Mouse (Mus musculus): Measurements from ENCODE around the gene Coro2a. TPM values are rescaled to one million over a fixed set of nuclear protein-coding genes. Genes with fewer than 3 reads are reported as not detected.
"Not testable (repeated sequence)": the region's sequence is repeated elsewhere in the genome, so short reads cannot be mapped to it uniquely, and the experiment has no call there.

Coro2a gene
- total RNA-seq, 1 experiment, result 2.5 TPM

GRCm38 (mm10) chr4:46601258-46601843, 651 bp downstream of the Coro2a start:
- peak overlapping the region; percentile 76 for H3K9ac ChIP-seq (ENCODE audit: insufficient read depth, low read depth, low read length, poor library complexity, severe bottlenecking)
- TF ChIP-seq CHD2 (IDR thresholded peaks at IDR 0.05; ENCODE audit: low read depth, low read length), result no peak
- no peaks in the 10 kb centered on the region for H3K9me3 ChIP-seq (ENCODE audit: control insufficient read depth, insufficient read depth, low read depth, low read length)
- no peak for DNase-seq (ENCODE audit: low read depth, low spot score)
- H3K4me1 ChIP-seq (ENCODE audit: control insufficient read depth in 2 of 2, insufficient read depth in 2 of 2, low read length in 2 of 2, poor library complexity in 1 of 2), result no peaks in the 10 kb centered on the region; a peak in 1 of 4 replicates
- H3K4me3 ChIP-seq (ENCODE audit: insufficient read depth in 1 of 2, low read depth in 1 of 2, low read length in 2 of 2, poor library complexity in 1 of 2, severe bottlenecking in 1 of 2), result peak overlapping the region; percentile 66 to 83
- no peaks in the 10 kb centered on the region; the same call in 1 of the 2 replicates for H3K36me3 ChIP-seq (ENCODE audit: control insufficient read depth, insufficient read depth, low read length, poor library complexity, severe bottlenecking)
- in situ Hi-C loops (cut with MboI; ENCODE audit: low sequenced_read_pairs in 2 of 2, unreplicated experiment in 2 of 2), result no loop called here
- no peak overlapping the region for H3K27ac ChIP-seq (ENCODE audit: insufficient read depth, low read depth, low read length, poor library complexity, severe bottlenecking)

- H3K27ac ChIP-seq (ENCODE audit: insufficient read depth, low read depth, low read length, poor library complexity, severe bottlenecking), result no peak overlapping the region
- DNase-seq (ENCODE audit: low read depth, low spot score), result no peak
- H3K9ac ChIP-seq (ENCODE audit: insufficient read depth, low read depth, low read length, poor library complexity, severe bottlenecking), result no peak overlapping the region; the same call in 1 of the 2 replicates
- no peak for TF ChIP-seq MAFK (IDR thresholded peaks at IDR 0.05; ENCODE audit: insufficient read depth, low read depth, low read length)
- no peak for TF ChIP-seq ZNF384 (IDR thresholded peaks at IDR 0.05; ENCODE audit: low read depth, low read length)
- TF ChIP-seq HCFC1 (IDR thresholded peaks at IDR 0.05; ENCODE audit: borderline replicate concordance, insufficient read depth, low read length), result no peak
- no peak for TF ChIP-seq ZC3H11A (IDR thresholded peaks at IDR 0.05; ENCODE audit: borderline replicate concordance, low read depth, low read length)
- TF ChIP-seq CHD2 (IDR thresholded peaks at IDR 0.05; ENCODE audit: low read depth, low read length), result no peak
- no peaks in the 10 kb centered on the region; the same call in 1 of the 2 replicates for H3K36me3 ChIP-seq (ENCODE audit: control insufficient read depth, insufficient read depth, low read length, poor library complexity, severe bottlenecking)
- in situ Hi-C loops (cut with MboI; ENCODE audit: low sequenced_read_pairs in 2 of 2, unreplicated experiment in 2 of 2), result no loop called here
- H3K4me3 ChIP-seq (ENCODE audit: insufficient read depth in 1 of 2, low read depth in 1 of 2, low read length in 2 of 2, poor library complexity in 1 of 2, severe bottlenecking in 1 of 2), result peak overlapping the region; percentile 66 to 83
- no peaks in the 10 kb centered on the region for H3K4me1 ChIP-seq (ENCODE audit: control insufficient read depth in 2 of 2, insufficient read depth in 2 of 2, low read length in 2 of 2, poor library complexity in 1 of 2)
- H3K9me3 ChIP-seq (ENCODE audit: control insufficient read depth, insufficient read depth, low read depth, low read length), result no peaks in the 10 kb centered on the region
Measured at GRCm38 (mm10) chr4:46600473-46601257, 1.3 kb downstream of the Coro2a start.

GRCm38 (mm10) chr4:46599609-46600008, 2.4 kb downstream of the Coro2a start:
- in situ Hi-C loops (cut with MboI; ENCODE audit: low sequenced_read_pairs in 2 of 2, unreplicated experiment in 2 of 2); H3K36me3 ChIP-seq (ENCODE audit: control insufficient read depth, insufficient read depth, low read length, poor library complexity, severe bottlenecking); H3K4me3 ChIP-seq (ENCODE audit: insufficient read depth in 1 of 2, low read depth in 1 of 2, low read length in 2 of 2, poor library complexity in 1 of 2, severe bottlenecking in 1 of 2); H3K4me1 ChIP-seq (ENCODE audit: control insufficient read depth in 2 of 2, insufficient read depth in 2 of 2, low read length in 2 of 2, poor library complexity in 1 of 2); H3K27ac ChIP-seq (ENCODE audit: insufficient read depth, low read depth, low read length, poor library complexity, severe bottlenecking); H3K9me3 ChIP-seq (ENCODE audit: control insufficient read depth, insufficient read depth, low read depth, low read length); H3K9ac ChIP-seq (ENCODE audit: insufficient read depth, low read depth, low read length, poor library complexity, severe bottlenecking); DNase-seq (ENCODE audit: low read depth, low spot score): not testable (repeated sequence)
- peak; percentile 30; the same call in 1 of the 2 replicates for TF ChIP-seq ZNF384 (IDR thresholded peaks at IDR 0.05; ENCODE audit: low read depth, low read length)

- TF ChIP-seq MAFK (IDR thresholded peaks at IDR 0.05; ENCODE audit: insufficient read depth, low read depth, low read length) (no peak), ZC3H11A (IDR thresholded peaks at IDR 0.05; ENCODE audit: borderline replicate concordance, low read depth, low read length) (no peak), ZNF384 (IDR thresholded peaks at IDR 0.05; ENCODE audit: low read depth, low read length) (no peak), HCFC1 (IDR thresholded peaks at IDR 0.05; ENCODE audit: borderline replicate concordance, insufficient read depth, low read length) (no peak), CHD2 (IDR thresholded peaks at IDR 0.05; ENCODE audit: low read depth, low read length) (no peak)
- DNase-seq (ENCODE audit: low read depth, low spot score), result no peak
- in situ Hi-C loops (cut with MboI; ENCODE audit: low sequenced_read_pairs in 2 of 2, unreplicated experiment in 2 of 2), result no loop called here
- Histone ChIP-seq H3K4me1 (ENCODE audit: control insufficient read depth in 2 of 2, insufficient read depth in 2 of 2, low read length in 2 of 2, poor library complexity in 1 of 2) (no peaks in the 10 kb centered on the region), H3K9ac (ENCODE audit: insufficient read depth, low read depth, low read length, poor library complexity, severe bottlenecking) (no peak overlapping the region), H3K36me3 (ENCODE audit: control insufficient read depth, insufficient read depth, low read length, poor library complexity, severe bottlenecking) (no peaks in the 10 kb centered on the region), H3K4me3 (ENCODE audit: insufficient read depth in 1 of 2, low read depth in 1 of 2, low read length in 2 of 2, poor library complexity in 1 of 2, severe bottlenecking in 1 of 2) (no peak overlapping the region), H3K27ac (ENCODE audit: insufficient read depth, low read depth, low read length, poor library complexity, severe bottlenecking) (no peak overlapping the region), H3K9me3 (ENCODE audit: control insufficient read depth, insufficient read depth, low read depth, low read length) (no peaks in the 10 kb centered on the region)
Measured at GRCm38 (mm10) chr4:46598981-46599380, 3.0 kb downstream of the Coro2a start.

Data from ES-E14 (cell line).